Mouse (Mus musculus) lung, postnatal 0 days (tissue): ENCODE measurements around the gene Slc22a4. TPM values are rescaled to one million over a fixed set of nuclear protein-coding genes. Genes with fewer than 3 reads are reported as not detected.
"Not testable (repeated sequence)": the region's sequence is repeated elsewhere in the genome, so short reads cannot be mapped to it uniquely, and the experiment has no call there.

ENCODE experiments used
- ATAC-seq: fragments of 200-750 bp; cut with Nextera tagmentation; 2 replicates; pipeline ENCODE4 v1.8.0; 2017; ENCODE audit warnings: moderate library complexity
- DNase-seq: peaks from one replicate; pipeline ENCODE4 v3.0.0-alpha.2; 2016; ENCODE audit warnings: low spot score
- H3K27ac ChIP-seq: fragments of 300-500 bp; sonication (generic); 2 replicates; pipeline ENCODE4 v1.5.1; 2014; ENCODE audit warnings: antibody characterized with exemption, mild to moderate bottlenecking, low read length, mixed read lengths
- H3K27me3 ChIP-seq: fragments of 300-500 bp; sonication (generic); replicated peaks from 2 replicates; pipeline ENCODE4 v1.6.1; 2014; ENCODE audit warnings: low read length, mixed read lengths; ENCODE audit not compliant: insufficient read depth
- H3K36me3 ChIP-seq: fragments of 300-500 bp; sonication (generic); 2 replicates; pipeline ENCODE4 v1.6.1; 2014; ENCODE audit warnings: low read length, mixed read lengths; ENCODE audit not compliant: insufficient read depth
- H3K4me1 ChIP-seq: fragments of 300-500 bp; sonication (generic); 2 replicates; pipeline ENCODE4 v1.6.1; 2014; ENCODE audit warnings: antibody characterized with exemption, low read depth, low read length, mixed read lengths; ENCODE audit not compliant: insufficient read depth
- H3K4me2 ChIP-seq: fragments of 300-500 bp; sonication (generic); replicated peaks from 2 replicates; pipeline ENCODE4 v1.6.1; 2014; ENCODE audit warnings: low read depth, mild to moderate bottlenecking, low read length, moderate library complexity, mixed read lengths
- H3K4me3 ChIP-seq: fragments of 300-500 bp; sonication (generic); 2 replicates; pipeline ENCODE4 v1.5.1; 2014; ENCODE audit warnings: low read depth, low read length
- H3K9ac ChIP-seq: fragments of 300-500 bp; sonication (generic); replicated peaks from 2 replicates; pipeline ENCODE4 v1.6.1; 2014; ENCODE audit warnings: low read depth, mild to moderate bottlenecking
- H3K9me3 ChIP-seq: fragments of 300-500 bp; sonication (generic); 2 replicates; pipeline ENCODE4 v1.6.1; 2016; ENCODE audit warnings: low read length, mixed read lengths
- CTCF ChIP-seq: IDR thresholded peaks from 2 replicates; pipeline ENCODE4 v1.5.1; 2016; ENCODE audit warnings: antibody characterized with exemption, mild to moderate bottlenecking
- EP300 ChIP-seq: IDR thresholded peaks from 2 replicates; pipeline ENCODE4 v1.6.1; 2016; ENCODE audit warnings: antibody characterized with exemption, mild to moderate bottlenecking, control low read depth
- WGBS: fragments of 180-500 bp; shearing (Covaris S2); extraction: QIAGEN DNeasy Blood & Tissue Kit; methylation state at CpG from one replicate; pipeline ENCODE4 v1.1.7; 2014; 5-methylcytosine and 5-hydroxymethylcytosine counted together
- polyA plus RNA-seq: library from polyadenylated mRNA; unstranded; fragments of >200 nt; fragmentation: Nextera tagmentation; extraction: Ambion mirVana; gene quantifications from 2 replicates; pipeline ENCODE4 v1.2.1, GENCODE M21; 2015

The Slc22a4 gene
- polyA plus RNA-seq, 1 experiment from 2014 or later: 1.1 TPM

DNA sequence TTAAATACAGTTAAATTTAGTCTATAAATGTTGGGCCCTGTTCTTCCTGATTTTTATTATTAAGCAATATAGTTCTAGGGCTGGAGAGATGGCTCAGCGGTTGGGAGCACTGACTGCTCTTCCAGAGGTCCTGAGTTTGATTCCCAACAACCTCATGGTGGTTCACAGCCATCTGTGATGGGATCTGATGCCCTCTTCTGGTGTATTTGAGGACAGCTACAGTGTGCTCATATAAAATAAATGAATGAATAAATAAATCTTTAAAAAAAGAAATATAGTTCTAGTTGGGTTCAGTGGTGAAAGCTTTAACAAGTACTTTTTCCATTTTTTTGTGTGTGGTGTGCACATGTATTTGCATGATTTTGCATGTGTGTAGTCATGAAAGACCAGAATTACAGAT, 38.7 kb downstream of the Slc22a4 start:
- TF ChIP-seq CTCF (peak; percentile 42; the same call in 1 of the 2 replicates), EP300 (no peak)
- no peak overlapping the region for H3K27ac ChIP-seq
- H3K9ac ChIP-seq: no peak overlapping the region
- no peaks in the 10 kb centered on the region for H3K9me3 ChIP-seq
- DNase-seq (no peak), ATAC-seq (no peak)
- H3K27me3 ChIP-seq: no peaks in the 10 kb centered on the region
- no peaks in the 10 kb centered on the region for H3K36me3 ChIP-seq
- no peak overlapping the region for H3K4me3 ChIP-seq
- WGBS: 64% methylated on average over 1 of the region's 1 CpGs
- H3K4me2 ChIP-seq: no peak overlapping the region
- H3K4me1 ChIP-seq: no peaks in the 10 kb centered on the region

DNA sequence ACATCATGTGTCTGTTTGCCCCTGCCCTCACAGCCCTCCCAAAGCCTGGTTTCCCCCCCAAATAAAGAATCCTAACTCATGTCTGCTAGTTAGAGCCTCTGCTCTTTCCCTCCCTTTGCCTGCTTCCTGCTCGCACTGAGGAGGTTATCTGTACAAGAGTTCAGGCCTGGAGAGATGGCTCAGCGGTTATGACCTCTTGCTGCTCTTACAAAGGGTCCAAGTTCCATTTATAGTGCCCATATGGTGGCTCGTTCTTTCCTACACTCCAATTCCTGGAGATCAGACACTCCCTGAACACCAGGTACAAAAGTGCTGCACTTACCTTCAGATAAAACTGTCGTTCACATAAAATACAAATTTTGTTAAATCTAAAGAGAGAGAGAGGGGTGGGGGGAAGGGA, 39.8 kb downstream of the Slc22a4 start:
- no peaks in the 10 kb centered on the region for H3K9me3 ChIP-seq
- DNase-seq (no peak), ATAC-seq (no peak)
- no peak overlapping the region for H3K9ac ChIP-seq
- H3K4me1 ChIP-seq: no peaks in the 10 kb centered on the region
- 57% methylated on average over 4 of the region's 4 CpGs for WGBS
- H3K27ac ChIP-seq: no peak overlapping the region
- H3K4me2 ChIP-seq: no peak overlapping the region
- H3K36me3 ChIP-seq: no peaks in the 10 kb centered on the region
- no peak overlapping the region for H3K4me3 ChIP-seq
- no peaks in the 10 kb centered on the region for H3K27me3 ChIP-seq
- TF ChIP-seq EP300 (no peak), CTCF (no peak)

DNA sequence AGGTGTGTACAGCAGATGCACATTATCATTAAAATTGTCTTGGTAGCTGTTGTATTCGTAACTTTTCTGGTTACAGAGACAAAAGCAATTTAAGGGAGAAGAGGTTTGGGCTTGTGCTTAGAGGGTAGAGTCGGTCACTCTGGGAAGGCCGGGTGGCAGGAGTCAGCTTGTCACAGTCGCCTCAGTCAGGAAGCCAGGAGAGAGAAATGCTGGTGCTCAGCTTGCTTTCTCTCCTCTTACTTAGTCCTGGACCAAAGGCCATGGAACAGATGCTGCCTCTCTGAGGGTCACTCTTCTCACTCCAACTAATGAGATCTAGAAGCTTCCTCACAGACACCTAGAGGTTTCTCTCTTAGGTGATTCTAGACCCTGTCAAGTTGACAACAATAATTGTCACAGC, 46.5 kb downstream of the Slc22a4 start:
- ATAC-seq (no peak), DNase-seq (no peak)
- Histone ChIP-seq H3K9ac (no peak overlapping the region), H3K4me3 (no peak overlapping the region), H3K9me3 (no peaks in the 10 kb centered on the region), H3K27ac (no peak overlapping the region), H3K4me2 (no peak overlapping the region), H3K4me1 (no peaks in the 10 kb centered on the region), H3K36me3 (no peaks in the 10 kb centered on the region), H3K27me3 (no peaks in the 10 kb centered on the region)
- no peak for TF ChIP-seq EP300
- no peak for TF ChIP-seq CTCF
- WGBS: 64% methylated on average over 4 of the region's 4 CpGs

DNA sequence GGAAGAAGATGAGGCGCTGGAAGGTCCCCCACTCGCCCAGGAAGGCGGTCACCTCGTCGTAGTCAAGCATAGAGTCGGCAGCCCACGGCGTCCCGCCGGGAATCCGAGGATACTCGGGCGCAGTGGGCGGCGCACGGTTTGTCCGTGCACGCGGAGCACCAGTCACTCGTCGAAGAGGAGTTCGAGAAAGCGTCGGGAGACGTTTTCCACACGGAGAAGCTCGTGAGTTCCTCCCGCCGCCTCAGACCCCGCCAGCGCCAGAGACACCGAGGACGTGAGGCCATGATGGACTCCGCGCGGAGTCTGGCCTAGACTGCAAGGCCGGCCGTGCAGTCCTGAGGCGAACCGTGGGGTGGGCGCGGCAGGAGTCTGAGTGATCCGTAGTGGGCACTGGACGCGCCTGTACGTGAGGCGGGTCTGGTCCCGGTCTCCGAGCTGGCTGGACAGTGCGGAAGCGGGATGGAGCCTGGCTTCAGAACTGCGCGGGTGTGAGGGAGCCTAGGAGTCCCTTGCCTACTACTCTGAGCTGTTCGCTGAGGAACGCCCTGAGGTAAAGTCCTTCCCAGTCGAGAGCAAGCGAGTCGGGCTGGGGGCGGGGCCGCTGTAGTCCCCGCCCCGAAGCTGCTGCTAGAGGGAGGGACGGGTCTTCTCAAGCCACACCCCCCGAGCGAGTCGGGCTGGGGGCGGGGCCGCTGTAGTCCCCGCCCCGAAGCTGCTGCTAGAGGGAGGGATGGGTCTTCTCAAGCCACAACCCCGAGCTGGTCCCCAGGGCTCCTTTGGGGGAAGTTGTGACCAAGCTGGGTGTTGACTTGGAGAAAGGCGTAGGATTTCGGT, 47.9 kb downstream of the Slc22a4 start, which contains the start of gene Slc22a21:
Slc22a21 (minus strand) TSS at position 545 of the 834 bp plus-strand sequence.
- no peaks in the 10 kb centered on the region for H3K9me3 ChIP-seq
- peak; percentile 98 for ATAC-seq
- no peaks in the 10 kb centered on the region for H3K36me3 ChIP-seq
- peak within 1 kb of the TSS; percentile 54 for H3K4me3 ChIP-seq
- H3K4me2 ChIP-seq: peak within 1 kb of the TSS; percentile 87
- no peak within 1 kb of the TSS for H3K27ac ChIP-seq
- WGBS: 3% methylated on average over 73 of the region's 73 CpGs
- TF ChIP-seq CTCF: no peak
- TF ChIP-seq EP300: no peak
- peak; percentile 91 for DNase-seq
- peak within 1 kb of the TSS; percentile 51 for H3K9ac ChIP-seq
- no peaks in the 10 kb centered on the region for H3K4me1 ChIP-seq
- no peaks in the 10 kb centered on the region for H3K27me3 ChIP-seq

DNA sequence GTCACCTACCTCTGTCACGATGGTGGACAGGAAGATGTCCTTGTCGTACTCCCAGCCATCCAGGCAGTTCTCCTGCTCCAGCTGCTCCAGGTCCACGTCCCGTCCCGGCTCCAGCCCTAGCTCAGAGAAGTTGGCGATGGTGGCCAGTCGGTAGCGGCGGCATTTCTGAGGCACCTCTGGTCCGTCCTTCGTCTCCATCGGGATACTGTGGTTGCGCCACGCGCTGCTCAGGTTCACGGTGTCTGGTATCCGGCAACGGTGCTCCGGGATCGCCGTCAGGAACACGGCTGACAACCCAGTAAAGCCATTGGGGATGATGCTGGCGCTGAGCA, 48.5 kb downstream of the Slc22a4 start:
- not testable (repeated sequence) for ATAC-seq, H3K27ac ChIP-seq, DNase-seq, H3K9me3 ChIP-seq, H3K4me1 ChIP-seq, H3K27me3 ChIP-seq, H3K36me3 ChIP-seq
- WGBS: 1% methylated on average over 23 of the region's 23 CpGs
- H3K9ac ChIP-seq: peak overlapping the region; percentile 51
- peak overlapping the region; percentile 87 for H3K4me2 ChIP-seq
- H3K4me3 ChIP-seq: peak overlapping the region; percentile 54

DNA sequence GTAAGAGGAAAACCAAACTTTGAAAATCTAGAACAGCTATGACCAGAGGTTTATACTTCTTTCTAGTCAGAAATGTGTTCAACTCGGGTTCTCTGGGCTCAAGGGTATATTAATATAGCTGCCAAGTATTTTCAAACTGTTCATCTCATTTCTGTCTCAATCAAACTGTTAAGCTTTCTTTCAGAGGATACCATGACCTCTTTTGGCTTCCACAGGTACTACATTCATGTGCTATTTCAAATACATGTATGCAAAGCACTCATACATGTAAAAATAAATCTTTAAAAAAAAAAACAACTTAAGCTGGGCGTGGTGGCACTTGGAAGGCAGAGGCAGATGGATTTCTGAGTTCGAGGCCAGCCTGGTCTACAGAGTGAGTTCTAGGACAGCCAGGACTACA, 50.2 kb downstream of the Slc22a4 start:
- Histone ChIP-seq H3K4me2 (no peak overlapping the region), H3K27ac (no peak overlapping the region), H3K27me3 (no peaks in the 10 kb centered on the region), H3K9ac (no peak overlapping the region), H3K9me3 (no peaks in the 10 kb centered on the region), H3K4me1 (no peaks in the 10 kb centered on the region), H3K36me3 (no peaks in the 10 kb centered on the region), H3K4me3 (no peak overlapping the region)
- TF ChIP-seq CTCF (peak; percentile 19), EP300 (no peak)
- WGBS: 74% methylated on average over 3 of the region's 3 CpGs
- ATAC-seq (no peak), DNase-seq (peak; percentile 28)

DNA sequence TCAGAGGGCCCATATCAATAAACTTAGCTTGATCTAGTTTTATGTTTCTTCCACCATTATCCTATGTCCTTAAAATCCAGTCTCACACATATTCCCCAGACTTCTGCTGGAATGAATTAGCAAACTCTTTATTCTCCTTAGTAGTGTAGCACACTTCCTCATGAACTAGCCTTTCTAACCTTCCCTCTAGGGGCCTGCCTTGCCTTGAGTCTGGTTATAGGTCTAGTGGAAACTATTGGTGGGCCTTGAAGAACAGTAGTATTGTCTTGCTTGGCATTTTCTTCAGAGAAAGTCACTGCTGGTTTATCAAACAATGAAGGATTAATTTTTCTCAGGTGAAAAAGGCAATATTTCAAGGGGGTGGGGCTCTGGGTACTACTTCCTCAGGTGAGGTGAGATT, 52.3 kb downstream of the Slc22a4 start:
- Histone ChIP-seq H3K27me3 (no peaks in the 10 kb centered on the region), H3K36me3 (no peaks in the 10 kb centered on the region), H3K4me2 (no peak overlapping the region), H3K4me1 (no peaks in the 10 kb centered on the region), H3K4me3 (no peak overlapping the region), H3K9me3 (no peaks in the 10 kb centered on the region), H3K27ac (no peak overlapping the region), H3K9ac (no peak overlapping the region)
- ATAC-seq (no peak), DNase-seq (no peak)
- TF ChIP-seq EP300 (no peak), CTCF (no peak)
